Mouse (Mus musculus): ENCODE measurements at regions not wholly inside any gene's neighbourhood (a gene's known extent, or its start where the extent isn't known, plus 50 kb on each side); places are given as distances from the start of the nearest gene placed in this dataset.

GRCm38 (mm10) chr2:128465214-128465984, 125.6 kb upstream of the Spdye4c start:
- no peaks in the 10 kb centered on the region for H3K36me3 ChIP-seq (ENCODE audit: inconsistent target)
- H3K27ac ChIP-seq, result no peak overlapping the region
- H3K4me3 ChIP-seq (ENCODE audit: inconsistent target), result no peak overlapping the region
- no peaks in the 10 kb centered on the region for H3K79me2 ChIP-seq (ENCODE audit: inconsistent target)
- WGBS (ENCODE audit: missing documents), result 58% methylated on average over 6 of the region's 6 CpGs

GRCm38 (mm10) chr2:128467490-128468245, 123.3 kb upstream of the Spdye4c start:
- H3K79me2 ChIP-seq (ENCODE audit: inconsistent target), result no peaks in the 10 kb centered on the region
- WGBS (ENCODE audit: missing documents), result 54% methylated on average over 8 of the region's 8 CpGs
- H3K4me3 ChIP-seq (ENCODE audit: inconsistent target), result no peak overlapping the region
- H3K27ac ChIP-seq, result peak overlapping the region; percentile 25; the same call in 1 of the 2 replicates
- H3K36me3 ChIP-seq (ENCODE audit: inconsistent target), result no peaks in the 10 kb centered on the region

GRCm38 (mm10) chr2:128468323-128468722, 122.7 kb upstream of the Spdye4c start:
- Histone ChIP-seq H3K27ac (no peak overlapping the region), H3K4me3 (ENCODE audit: inconsistent target) (no peak overlapping the region), H3K79me2 (ENCODE audit: inconsistent target) (no peaks in the 10 kb centered on the region), H3K36me3 (ENCODE audit: inconsistent target) (no peaks in the 10 kb centered on the region)
- WGBS (ENCODE audit: missing documents), result 100% methylated on average over 1 of the region's 2 CpGs

GRCm38 (mm10) chr2:128470351-128470750, 120.7 kb upstream of the Spdye4c start:
- 72% methylated on average over 5 of the region's 5 CpGs for WGBS (ENCODE audit: missing documents)
- H3K27ac ChIP-seq, result no peak overlapping the region
- H3K4me3 ChIP-seq (ENCODE audit: inconsistent target), result no peak overlapping the region
- H3K79me2 ChIP-seq (ENCODE audit: inconsistent target), result no peaks in the 10 kb centered on the region
- no peaks in the 10 kb centered on the region for H3K36me3 ChIP-seq (ENCODE audit: inconsistent target)

GRCm38 (mm10) chr2:128473241-128473954, 117.6 kb upstream of the Spdye4c start:
- Histone ChIP-seq H3K79me2 (ENCODE audit: inconsistent target) (no peaks in the 10 kb centered on the region), H3K27ac (no peak overlapping the region), H3K36me3 (ENCODE audit: inconsistent target) (no peaks in the 10 kb centered on the region), H3K4me3 (ENCODE audit: inconsistent target) (no peak overlapping the region)
- 86% methylated on average over 13 of the region's 13 CpGs for WGBS (ENCODE audit: missing documents)

GRCm38 (mm10) chr2:128473997-128474396, 117.0 kb upstream of the Spdye4c start:
- H3K79me2 ChIP-seq (ENCODE audit: inconsistent target), result no peaks in the 10 kb centered on the region
- no peaks in the 10 kb centered on the region for H3K36me3 ChIP-seq (ENCODE audit: inconsistent target)
- no peak overlapping the region for H3K4me3 ChIP-seq (ENCODE audit: inconsistent target)
- no peak overlapping the region for H3K27ac ChIP-seq
- 91% methylated on average over 7 of the region's 7 CpGs for WGBS (ENCODE audit: missing documents)

- Histone ChIP-seq H3K27ac (no peak overlapping the region), H3K79me2 (ENCODE audit: inconsistent target) (no peaks in the 10 kb centered on the region), H3K4me3 (ENCODE audit: inconsistent target) (no peak overlapping the region), H3K36me3 (ENCODE audit: inconsistent target) (no peaks in the 10 kb centered on the region)
- WGBS (ENCODE audit: missing documents), result 91% methylated on average over 2 of the region's 2 CpGs
Observed at GRCm38 (mm10) chr2:128477242-128477641, 113.8 kb upstream of the Spdye4c start.

GRCm38 (mm10) chr2:128491217-128491877, 99.7 kb upstream of the Spdye4c start:
- Histone ChIP-seq H3K27ac (no peak overlapping the region), H3K79me2 (ENCODE audit: inconsistent target) (no peaks in the 10 kb centered on the region), H3K36me3 (ENCODE audit: inconsistent target) (no peaks in the 10 kb centered on the region), H3K4me3 (ENCODE audit: inconsistent target) (no peak overlapping the region)
- whole genome bisulfite sequencing (ENCODE audit: missing documents), result 96% methylated on average over 7 of the region's 7 CpGs

- Histone ChIP-seq H3K4me3 (ENCODE audit: inconsistent target) (no peak overlapping the region), H3K27ac (no peak overlapping the region), H3K79me2 (ENCODE audit: inconsistent target) (no peaks in the 10 kb centered on the region), H3K36me3 (ENCODE audit: inconsistent target) (no peaks in the 10 kb centered on the region)
- 32% methylated on average over 5 of the region's 5 CpGs for WGBS (ENCODE audit: missing documents)
Observed at GRCm38 (mm10) chr2:128493871-128494270, 97.1 kb upstream of the Spdye4c start.

- Histone ChIP-seq H3K4me3 (ENCODE audit: inconsistent target) (no peak overlapping the region), H3K27ac (no peak overlapping the region), H3K36me3 (ENCODE audit: inconsistent target) (no peaks in the 10 kb centered on the region), H3K79me2 (ENCODE audit: inconsistent target) (no peaks in the 10 kb centered on the region)
- WGBS (ENCODE audit: missing documents), result 89% methylated on average over 3 of the region's 3 CpGs
Observed at GRCm38 (mm10) chr2:128497891-128498290, 93.1 kb upstream of the Spdye4c start.

GRCm38 (mm10) chr2:128498611-128499010, 92.4 kb upstream of the Spdye4c start:
- Histone ChIP-seq H3K27ac (no peak overlapping the region), H3K4me3 (ENCODE audit: inconsistent target) (no peak overlapping the region), H3K36me3 (ENCODE audit: inconsistent target) (no peaks in the 10 kb centered on the region), H3K79me2 (ENCODE audit: inconsistent target) (no peaks in the 10 kb centered on the region)
- WGBS (ENCODE audit: missing documents), result 33% methylated on average over 5 of the region's 5 CpGs

- 52% methylated on average over 14 of the region's 14 CpGs for WGBS (ENCODE audit: missing documents)
- Histone ChIP-seq H3K4me3 (ENCODE audit: inconsistent target) (no peak overlapping the region), H3K27ac (no peak overlapping the region), H3K36me3 (ENCODE audit: inconsistent target) (no peaks in the 10 kb centered on the region), H3K79me2 (ENCODE audit: inconsistent target) (no peaks in the 10 kb centered on the region)
Observed at GRCm38 (mm10) chr2:128499575-128500184, 91.3 kb upstream of the Spdye4c start.

GRCm38 (mm10) chr2:128502676-128503075, 88.3 kb upstream of the Spdye4c start:
- Histone ChIP-seq H3K79me2 (ENCODE audit: inconsistent target) (no peaks in the 10 kb centered on the region), H3K4me3 (ENCODE audit: inconsistent target) (no peak overlapping the region), H3K27ac (no peak overlapping the region), H3K36me3 (ENCODE audit: inconsistent target) (no peaks in the 10 kb centered on the region)
- WGBS (ENCODE audit: missing documents), result 84% methylated on average over 4 of the region's 4 CpGs

All from macrophage (primary cell).